Mouse (Mus musculus) inflammation-experienced regulatory T-cells (primary cell): ENCODE measurements around the gene AU040320. TPM values are rescaled to one million over a fixed set of nuclear protein-coding genes. Genes with fewer than 3 reads are reported as not detected.

Experiments used
- polyA plus RNA-seq, 2 experiments: library from polyadenylated mRNA; unstranded; fragments of 100-300 nt; shearing (Covaris generic); gene quantifications; one replicate each; pipeline ENCODE4 v1.2.1; 2017

Gene AU040320
- polyA plus RNA-seq, result 10 to 100 TPM; 36.7 to 50.2 TPM

DNA sequence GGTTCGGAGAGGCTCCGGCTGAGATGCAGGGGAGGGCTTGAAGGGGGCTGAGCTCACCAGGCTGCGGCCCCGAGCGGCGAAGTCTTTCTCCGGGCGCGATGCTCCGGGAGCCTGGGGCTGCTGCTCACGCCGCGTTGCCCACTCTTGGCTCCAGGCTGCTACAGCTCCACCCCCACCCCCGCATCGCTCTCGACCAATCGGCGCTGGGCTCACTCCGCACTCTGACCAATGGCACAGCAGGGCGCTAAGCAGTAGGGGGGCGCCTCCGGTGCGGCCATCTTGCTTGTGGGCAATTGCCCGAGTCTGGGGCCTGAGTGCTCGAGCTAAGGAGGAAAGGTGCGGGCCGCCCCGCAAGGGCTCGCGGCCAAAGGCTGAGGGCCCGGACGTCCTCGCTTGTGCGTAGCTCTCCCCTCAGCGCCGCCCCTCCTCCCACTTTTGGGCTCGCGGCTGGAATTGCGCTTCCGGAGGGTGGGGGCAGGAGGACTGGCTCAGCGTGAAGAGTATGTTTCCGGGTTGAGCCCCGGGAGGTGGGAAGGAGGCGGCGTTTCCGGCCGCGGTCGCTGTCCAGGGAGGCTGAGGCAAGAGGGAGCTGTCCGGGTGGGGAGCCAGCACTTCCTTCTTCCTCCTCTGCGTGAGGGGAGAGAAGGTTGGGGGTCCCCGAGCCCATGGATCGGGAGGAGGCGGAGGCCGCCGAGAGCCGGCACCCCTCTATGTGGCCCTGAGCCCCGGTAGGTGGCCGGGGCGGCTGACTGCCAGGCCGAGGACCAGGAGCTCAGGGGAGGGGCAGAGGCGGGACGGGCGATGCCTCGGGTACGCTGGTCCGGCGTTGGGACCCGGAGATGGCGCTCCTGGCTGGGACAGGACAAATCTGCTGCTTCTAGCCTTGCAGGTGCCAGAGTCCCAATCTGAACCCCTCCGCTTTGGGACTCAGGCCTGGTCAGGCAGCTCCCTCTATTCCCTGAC is at the start of gene AU040320, which contains the start of gene Ncdn:
AU040320 (plus strand) TSS at position 277 of the 963 bp plus-strand sequence.
Ncdn (minus strand) TSS at position 171 of the 963 bp plus-strand sequence.

DNA sequence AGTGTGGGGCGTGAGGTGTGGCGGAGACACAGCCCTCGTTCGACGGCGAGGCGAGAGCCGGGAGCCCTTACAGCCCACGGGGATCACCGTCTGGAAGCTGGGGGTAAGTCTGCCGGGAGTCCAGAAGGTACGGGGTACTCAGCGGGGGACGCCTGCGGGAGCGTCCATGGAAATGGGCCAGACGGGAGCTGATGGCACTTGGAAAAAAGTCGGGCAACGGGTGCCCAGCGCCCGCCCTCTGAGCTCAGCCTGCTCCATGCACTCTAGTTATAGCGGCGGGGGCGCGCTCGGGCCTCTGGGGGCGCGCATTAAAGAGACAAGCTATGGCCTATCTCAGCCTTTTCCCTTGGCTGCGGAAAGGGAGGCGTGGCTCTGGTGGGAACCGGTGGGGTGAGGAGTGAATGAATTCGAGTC is 17.3 kb upstream of the AU040320 start, which contains the start of gene Tfap2e:
Tfap2e (minus strand) TSS at position 240 of the 414 bp plus-strand sequence.

Other genes starting within 250 kb of the AU040320 start
- under 1 TPM; 0.26 to 0.72 TPM for gene Ago4, start 220.1 kb upstream of the AU040320 start, polyA plus RNA-seq
- 1 to 10 TPM; 1.3 to 5.2 TPM for gene Clspn, start 196.6 kb upstream of the AU040320 start, polyA plus RNA-seq
- gene 5730409E04Rik, start 143.7 kb upstream of the AU040320 start, polyA plus RNA-seq, result under 1 TPM; 0.45 to 0.73 TPM
- gene Psmb2, start 75.9 kb upstream of the AU040320 start, polyA plus RNA-seq, result 100 to 1,000 TPM; 271 to 285 TPM
- not detected for gene Tfap2e, start 17.3 kb upstream of the AU040320 start, polyA plus RNA-seq
- 10 to 100 TPM; 40.9 to 44.2 TPM for gene Ncdn, start 106 bp upstream of the AU040320 start, polyA plus RNA-seq
- 10 to 100 TPM; 41.7 to 43.8 TPM for gene Zmym4, start 214.6 kb downstream of the AU040320 start, polyA plus RNA-seq